ENCODE assay signal across 1 mouse cellular context in the genomic region with DNA sequence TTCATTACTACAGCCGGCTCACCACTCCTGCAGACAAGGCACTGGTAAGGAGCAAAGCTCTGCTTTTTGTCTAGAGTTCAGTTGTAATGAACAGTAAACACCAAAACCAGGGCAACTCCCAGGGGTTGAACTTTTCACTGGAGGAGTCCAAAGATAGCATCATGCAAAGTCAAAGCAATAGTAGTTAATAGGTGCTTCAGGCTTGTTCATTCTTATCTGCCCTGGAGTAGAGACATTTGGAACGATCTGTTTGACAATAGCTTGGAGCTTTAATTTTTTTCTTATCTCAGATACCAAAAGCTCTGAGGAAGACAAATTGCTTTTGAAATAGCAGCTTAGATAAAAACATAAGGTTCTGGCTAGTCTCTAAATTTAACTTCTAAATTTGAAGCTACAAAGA.
TF ChIP-seq lines count a peak whose summit lies in the region.

No protein-coding gene starts in this region.

TF ChIP-seq in MEL, 35 proteins besides CTCF, POLR2A, EP300 and RAD21:
- TF ChIP-seq E2F4 (IDR thresholded peaks at IDR 0.05; ENCODE audit: borderline replicate concordance, low read depth, low read length) (no peak), GATA1 (IDR thresholded peaks at IDR 0.05; ENCODE audit: low read depth, low read length) (peak; percentile 83), MYC (IDR thresholded peaks at IDR 0.05; ENCODE audit: low read depth, low read length) (no peak), USF1 (IDR thresholded peaks at IDR 0.05; ENCODE audit: low read depth, low read length) (no peak), CHD1 (IDR thresholded peaks at IDR 0.05; ENCODE audit: low read depth, low read length) (no peak), MYB (IDR thresholded peaks at IDR 0.05; ENCODE audit: low read depth, low read length) (no peak), RCOR1 (IDR thresholded peaks at IDR 0.05; ENCODE audit: low read depth, low read length) (peak; percentile 47), ELF1 (IDR thresholded peaks at IDR 0.05; ENCODE audit: low read depth, low read length) (no peak), MAFK (IDR thresholded peaks at IDR 0.05; ENCODE audit: borderline replicate concordance, low read depth, low read length) (no peak), NRF1 (IDR thresholded peaks at IDR 0.05; ENCODE audit: insufficient read depth, low read depth, low read length, poor library complexity, severe bottlenecking) (no peak), ZKSCAN1 (IDR thresholded peaks at IDR 0.05; ENCODE audit: low read depth, low read length) (no peak), MAX (IDR thresholded peaks at IDR 0.05; ENCODE audit: low read length) (no peak), SMC3 (IDR thresholded peaks at IDR 0.05; ENCODE audit: low read depth, low read length) (no peak), ZMIZ1 (IDR thresholded peaks at IDR 0.05; ENCODE audit: low read depth, low read length) (no peak), USF2 (IDR thresholded peaks at IDR 0.05; ENCODE audit: borderline replicate concordance in 1 of 2, insufficient read depth in 1 of 2, low read depth in 1 of 2, low read length in 2 of 2) (no peak), ZNF384 (IDR thresholded peaks at IDR 0.05; ENCODE audit: low read depth, low read length) (peak; percentile 56; the same call in 1 of the 2 replicates), ETS1 (IDR thresholded peaks at IDR 0.05; ENCODE audit: low read depth, low read length) (peak; percentile 67), HCFC1 (IDR thresholded peaks at IDR 0.05; ENCODE audit: low read depth, low read length) (no peak), CHD2 (IDR thresholded peaks at IDR 0.05; ENCODE audit: low read length) (no peak), ZC3H11A (IDR thresholded peaks at IDR 0.05; ENCODE audit: low read depth, low read length) (peak; percentile 4; the same call in 1 of the 2 replicates), MEF2A (IDR thresholded peaks at IDR 0.05; ENCODE audit: extremely low read depth, insufficient replicate concordance, low read depth, low read length, poor library complexity, severe bottlenecking) (0 out of 2 replicates have a peak, but pooled peaks have one; percentile 48), KAT2A (conservative IDR thresholded peaks at IDR 0.05; ENCODE audit: low read depth, low read length) (no peak), NELFE (IDR thresholded peaks at IDR 0.05; ENCODE audit: low read depth, low read length) (no peak), UBTF (IDR thresholded peaks at IDR 0.05; ENCODE audit: borderline replicate concordance, insufficient read depth, low read depth, low read length) (no peak), TAL1 (IDR thresholded peaks at IDR 0.05; ENCODE audit: low read length) (no peak), MXI1 (IDR thresholded peaks at IDR 0.05; ENCODE audit: low read depth, low read length) (peak; percentile 40; the same call in 1 of the 2 replicates), TCF12 (IDR thresholded peaks at IDR 0.05; ENCODE audit: low read depth, low read length) (peak; percentile 69), SIN3A (IDR thresholded peaks at IDR 0.05; ENCODE audit: low read length) (peak; percentile 39; the same call in 1 of the 2 replicates), JUND (IDR thresholded peaks at IDR 0.05; ENCODE audit: low read depth, low read length) (no peak), TBP (IDR thresholded peaks at IDR 0.05; ENCODE audit: low read depth, low read length) (no peak)
